Mouse (Mus musculus) MEL (cell line): ENCODE results near the gene Pde8b. TPM values are rescaled to one million over a fixed set of nuclear protein-coding genes. Genes with fewer than 3 reads are reported as not detected.

Experiments
- DNase-seq: peaks from one replicate; pipeline ENCODE4 v3.0.0; 2011; ENCODE audit warnings: low read depth, low spot score
- H3K27ac ChIP-seq: 2 replicates; pipeline ENCODE4 v1.5.1; 2012; ENCODE audit warnings: low read depth, mild to moderate bottlenecking, control low read depth, low read length, moderate library complexity; ENCODE audit not compliant: control insufficient read depth
- H3K27me3 ChIP-seq, 2 experiments: fragments of 150-350 bp in 1 of 2; sonication (generic) in 1 of 2; 2 replicates each; pipeline ENCODE4 v1.6.1; 2012; ENCODE audit warnings: low read length in 2 of 2, mild to moderate bottlenecking in 2 of 2, improper control_type of control experiment in 1 of 2, moderate library complexity in 1 of 2; ENCODE audit not compliant: insufficient read depth in 2 of 2, control insufficient read depth in 1 of 2
- H3K36me3 ChIP-seq, 2 experiments: 2 replicates each; pipeline ENCODE4 v1.6.1; 2012 to 2014; ENCODE audit warnings: low read length in 2 of 2, improper control_type of control experiment in 1 of 2, inconsistent platforms in 1 of 2, mild to moderate bottlenecking in 1 of 2; ENCODE audit not compliant: insufficient read depth in 2 of 2, control insufficient read depth in 1 of 2
- H3K4me1 ChIP-seq, 2 experiments: fragments of 150-350 bp in 1 of 2; sonication (generic) in 1 of 2; 2 replicates each; pipeline ENCODE4 v1.6.1; 2012; ENCODE audit warnings: low read length in 2 of 2, improper control_type of control experiment in 1 of 2, mild to moderate bottlenecking in 1 of 2; ENCODE audit not compliant: insufficient read depth in 2 of 2, control insufficient read depth in 1 of 2
- H3K4me3 ChIP-seq, 2 experiments: fragments of 150-350 bp in 1 of 2; sonication (generic) in 1 of 2; 2 replicates each; pipeline ENCODE4 v1.5.1; 2012; ENCODE audit warnings: low read depth in 2 of 2, low read length in 2 of 2, mild to moderate bottlenecking in 2 of 2, moderate library complexity in 2 of 2, control low read depth in 1 of 2, improper control_type of control experiment in 1 of 2; ENCODE audit not compliant: control insufficient read depth in 1 of 2, insufficient read depth in 1 of 2
- H3K79me2 ChIP-seq: 2 replicates; pipeline ENCODE4 v1.6.1; 2012; ENCODE audit warnings: mild to moderate bottlenecking, low read length, moderate library complexity; ENCODE audit not compliant: control insufficient read depth, poor library complexity, insufficient read depth
- H3K9ac ChIP-seq: 2 replicates; pipeline ENCODE4 v1.6.1; 2012; ENCODE audit warnings: low read depth, mild to moderate bottlenecking, control low read depth, low read length, moderate library complexity; ENCODE audit not compliant: control insufficient read depth, poor library complexity, severe bottlenecking
- H3K9me3 ChIP-seq: fragments of 150-350 bp; sonication (generic); replicated peaks from 2 replicates; pipeline ENCODE4 v1.6.1; 2012; ENCODE audit warnings: mild to moderate bottlenecking, low read length, improper control_type of control experiment, moderate library complexity; ENCODE audit not compliant: insufficient read depth
- CHD2 ChIP-seq: IDR thresholded peaks from 2 replicates; pipeline ENCODE4 v1.6.1; 2011; ENCODE audit warnings: low read length, improper control_type of control experiment
- E2F4 ChIP-seq: IDR thresholded peaks from 2 replicates; pipeline ENCODE4 v1.6.1; 2011; ENCODE audit warnings: low read depth, low read length, improper control_type of control experiment, borderline replicate concordance
- ELF1 ChIP-seq: IDR thresholded peaks from 2 replicates; pipeline ENCODE4 v1.6.1; 2014; ENCODE audit warnings: low read depth, mild to moderate bottlenecking, inconsistent platforms, low read length, improper control_type of control experiment, moderate library complexity
- EP300 ChIP-seq, 2 experiments: IDR thresholded peaks; 2 replicates each; pipeline ENCODE4 v1.6.1; 2011; ENCODE audit warnings: improper control_type of control experiment in 2 of 2, low read length in 2 of 2, low read depth in 1 of 2, mild to moderate bottlenecking in 1 of 2
- ETS1 ChIP-seq: IDR thresholded peaks from 2 replicates; pipeline ENCODE4 v1.6.1; 2012; ENCODE audit warnings: low read depth, mild to moderate bottlenecking, inconsistent platforms, low read length, improper control_type of control experiment, moderate library complexity
- HCFC1 ChIP-seq: IDR thresholded peaks from 2 replicates; pipeline ENCODE4 v1.6.1; 2012; ENCODE audit warnings: low read depth, mild to moderate bottlenecking, inconsistent platforms, low read length, improper control_type of control experiment, moderate library complexity
- JUND ChIP-seq: IDR thresholded peaks from 2 replicates; pipeline ENCODE4 v1.6.1; 2011; ENCODE audit warnings: low read depth, mild to moderate bottlenecking, improper control_type of control experiment, low read length
- KAT2A ChIP-seq: conservative IDR thresholded peaks from 2 replicates; pipeline ENCODE4 v1.6.1; 2012; ENCODE audit warnings: low read depth, low read length, improper control_type of control experiment, inconsistent platforms
- MAX ChIP-seq: IDR thresholded peaks from 2 replicates; pipeline ENCODE4 v1.6.1; 2011; ENCODE audit warnings: low read length, improper control_type of control experiment
- MAZ ChIP-seq: IDR thresholded peaks from 2 replicates; pipeline ENCODE4 v1.6.1; 2012; ENCODE audit warnings: low read depth, mild to moderate bottlenecking, inconsistent platforms, low read length, improper control_type of control experiment
- MEF2A ChIP-seq: IDR thresholded peaks from 2 replicates; pipeline ENCODE4 v1.6.1; 2014; ENCODE audit warnings: low read depth, mild to moderate bottlenecking, inconsistent platforms, low read length, improper control_type of control experiment; ENCODE audit not compliant: poor library complexity, insufficient replicate concordance, severe bottlenecking; ENCODE audit errors: extremely low read depth
- NELFE ChIP-seq: IDR thresholded peaks from 2 replicates; pipeline ENCODE4 v1.6.1; 2011; ENCODE audit warnings: low read depth, low read length, improper control_type of control experiment
- POLR2A ChIP-seq, 2 experiments: IDR thresholded peaks; 2 replicates each; pipeline ENCODE4 v1.6.1; 2011 to 2012; ENCODE audit warnings: low read length in 2 of 2, mild to moderate bottlenecking in 2 of 2, control low read depth in 1 of 2, improper control_type of control experiment in 1 of 2, low read depth in 1 of 2, moderate library complexity in 1 of 2; ENCODE audit not compliant: control insufficient read depth in 1 of 2, insufficient read depth in 1 of 2, poor library complexity in 1 of 2
- POLR2AphosphoS2 ChIP-seq: IDR thresholded peaks from 2 replicates; pipeline ENCODE4 v1.6.1; 2011; ENCODE audit warnings: low read length, improper control_type of control experiment
- SIN3A ChIP-seq: IDR thresholded peaks from 2 replicates; pipeline ENCODE4 v1.6.1; 2012; ENCODE audit warnings: low read length, improper control_type of control experiment, inconsistent platforms
- TAL1 ChIP-seq: IDR thresholded peaks from 2 replicates; pipeline ENCODE4 v1.6.1; 2012; ENCODE audit warnings: mild to moderate bottlenecking, inconsistent platforms, low read length, moderate library complexity, mixed read lengths
- TBP ChIP-seq: IDR thresholded peaks from 2 replicates; pipeline ENCODE4 v1.8.0; 2011; ENCODE audit warnings: low read depth, low read length, improper control_type of control experiment
- USF2 ChIP-seq, 2 experiments: IDR thresholded peaks; 2 replicates each; pipeline ENCODE4 v1.6.1; 2011 to 2012; ENCODE audit warnings: improper control_type of control experiment in 2 of 2, low read length in 2 of 2, borderline replicate concordance in 1 of 2, inconsistent platforms in 1 of 2, low read depth in 1 of 2, mild to moderate bottlenecking in 1 of 2; ENCODE audit not compliant: insufficient read depth in 1 of 2
- ZC3H11A ChIP-seq: IDR thresholded peaks from 2 replicates; pipeline ENCODE4 v1.6.1; 2012; ENCODE audit warnings: low read depth, mild to moderate bottlenecking, inconsistent platforms, low read length, improper control_type of control experiment
- ZMIZ1 ChIP-seq: IDR thresholded peaks from 2 replicates; pipeline ENCODE4 v1.6.1; 2012; ENCODE audit warnings: low read depth, mild to moderate bottlenecking, inconsistent platforms, low read length, improper control_type of control experiment, moderate library complexity
- polyA plus RNA-seq, 2 experiments: library from polyadenylated mRNA; stranded (reverse) in 1 of 2; unstranded in 1 of 2; fragments of >175 nt in 1 of 2; fragments of >200 nt in 1 of 2; gene quantifications; 2 replicates each; pipeline versions ENCODE4 v1.2.1 to v1.2.4; 2012; ENCODE audit warnings: low replicate concordance in 2 of 2, low read depth in 1 of 2; ENCODE audit not compliant: insufficient read length in 2 of 2, insufficient read depth in 1 of 2, missing spikeins in 1 of 2
- total RNA-seq: library from RNA; depleted of rRNA; stranded (reverse); fragments of 300-350 nt; gene quantifications from 2 replicates; pipeline ENCODE4 v1.2.3, GENCODE M21; 2012

Gene Pde8b
- total and polyA plus RNA-seq, 3 experiments, result 0.04 to 0.40 TPM; not detected in 1

DNA sequence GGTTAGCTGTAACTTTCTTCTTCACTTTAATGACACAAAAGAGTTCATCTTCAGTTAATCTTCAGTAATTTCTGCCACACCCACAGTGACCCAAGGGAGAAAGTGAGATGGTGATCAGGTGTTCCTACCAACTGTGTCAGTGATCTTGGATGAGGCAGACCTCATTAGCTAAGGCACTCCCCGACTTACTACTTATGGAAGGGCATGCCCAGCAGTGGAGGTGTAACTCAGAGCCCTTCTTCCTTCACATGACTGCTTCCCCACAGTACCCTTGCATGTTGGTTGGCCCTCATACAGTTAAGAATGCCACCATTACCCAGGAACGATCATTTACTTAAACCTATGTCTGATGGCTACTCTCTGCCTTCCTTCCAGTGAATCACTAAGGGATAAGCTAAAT lies 25.6 kb downstream of the Pde8b start:
- Histone ChIP-seq H3K79me2 (no peaks in the 10 kb centered on the region), H3K4me3 (no peak overlapping the region), H3K36me3 (no peaks in the 10 kb centered on the region), H3K4me1 (no peaks in the 10 kb centered on the region), H3K27ac (no peak overlapping the region), H3K27me3 (no peaks in the 10 kb centered on the region), H3K9ac (no peak overlapping the region), H3K9me3 (no peaks in the 10 kb centered on the region)
- no peak for DNase-seq
- TF ChIP-seq MAX (no peak), MEF2A (no peak), TBP (no peak), KAT2A (no peak), EP300 (IDR thresholded peaks at IDR 0.05; ENCODE audit: low read depth in 1 of 2, low read length in 2 of 2) (no peak), NELFE (no peak), POLR2AphosphoS2 (no peak), POLR2A (IDR thresholded peaks at IDR 0.05; ENCODE audit: control insufficient read depth in 1 of 2, insufficient read depth in 1 of 2, low read depth in 1 of 2, low read length in 2 of 2, poor library complexity in 1 of 2) (no peak), USF2 (IDR thresholded peaks at IDR 0.05; ENCODE audit: borderline replicate concordance in 1 of 2, insufficient read depth in 1 of 2, low read depth in 1 of 2, low read length in 2 of 2) (no peak), ZC3H11A (no peak), ELF1 (no peak), E2F4 (no peak), SIN3A (no peak), JUND (no peak)

- Histone ChIP-seq H3K36me3 (no peaks in the 10 kb centered on the region), H3K9ac (no peak overlapping the region), H3K27ac (no peak overlapping the region), H3K4me3 (no peak overlapping the region), H3K9me3 (no peaks in the 10 kb centered on the region), H3K79me2 (no peaks in the 10 kb centered on the region), H3K4me1 (no peaks in the 10 kb centered on the region), H3K27me3 (no peaks in the 10 kb centered on the region)
- TF ChIP-seq HCFC1 (no peak), MAZ (no peak), TAL1 (no peak), CHD2 (no peak), E2F4 (no peak), ETS1 (no peak), MEF2A (no peak), ZC3H11A (no peak), JUND (no peak), ZMIZ1 (no peak)
- no peak for DNase-seq
These were observed 26.7 kb downstream of the Pde8b start for GRCm38 (mm10) chr13:95223427-95223772.
